Mouse (Mus musculus) spleen, postnatal 36 days (tissue): ENCODE measurements around the gene Actl10.
A peak's percentile ranks its signal among the peaks of the same experiment; 100 is the strongest.

Experiments
- DNase-seq, 2 experiments: peaks; one replicate each; pipeline ENCODE4 v3.0.0; 2022; ENCODE audit warnings: low spot score in 2 of 2, mixed read lengths in 1 of 2

The Actl10 gene

DNA sequence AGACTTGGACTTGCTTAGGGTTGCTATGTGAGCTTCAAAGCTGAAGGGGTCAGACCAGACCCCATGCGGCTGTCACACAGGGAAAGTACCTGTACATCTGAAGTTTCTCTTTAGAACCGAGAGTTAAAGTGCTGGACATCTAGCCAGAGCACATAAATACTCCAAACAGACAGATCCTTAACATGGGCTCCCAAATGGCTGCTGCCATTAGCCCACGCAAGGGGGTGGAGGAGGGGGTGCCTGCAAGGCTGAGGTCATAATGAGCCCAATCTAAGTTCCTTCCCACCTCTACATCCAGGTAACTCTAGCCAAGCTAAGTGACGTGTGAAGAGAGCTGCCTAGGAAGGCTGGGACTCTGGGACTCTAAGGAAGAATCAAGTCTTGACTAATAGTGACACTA is at the start of gene Actl10:
TSS of gene Actl10 (plus strand) at position 301 of the 400 bp plus-strand sequence.
- DNase-seq, result no peak

GRCm38 (mm10) chr2:154507076-154507475 is 44.5 kb upstream of the Actl10 start:
- no peak for DNase-seq

- DNase-seq, result no peak
Observed at GRCm38 (mm10) chr2:154507566-154508283, 43.9 kb upstream of the Actl10 start.

GRCm38 (mm10) chr2:154508450-154508849 is 43.1 kb upstream of the Actl10 start:
- no peak for DNase-seq

DNA sequence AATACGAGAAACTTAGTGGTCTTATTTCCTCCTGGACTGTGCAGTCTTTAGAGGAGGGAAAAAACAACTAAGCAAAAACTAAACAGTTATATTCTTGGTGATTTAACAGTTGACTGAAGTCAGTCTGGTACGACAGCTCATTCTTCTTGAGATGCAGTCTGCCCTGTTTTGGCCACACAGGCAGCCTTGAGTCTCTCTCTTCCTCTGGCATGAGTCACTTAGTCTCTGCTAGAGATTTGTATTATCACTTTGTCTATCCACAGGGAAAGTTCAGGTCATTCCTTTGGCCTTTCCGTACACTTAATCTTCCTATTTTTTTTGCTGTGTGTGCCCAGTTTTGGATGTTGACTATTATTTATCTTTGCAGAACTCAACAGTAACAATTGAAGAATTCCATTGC is 41.4 kb upstream of the Actl10 start:
- DNase-seq, result no peak

DNA sequence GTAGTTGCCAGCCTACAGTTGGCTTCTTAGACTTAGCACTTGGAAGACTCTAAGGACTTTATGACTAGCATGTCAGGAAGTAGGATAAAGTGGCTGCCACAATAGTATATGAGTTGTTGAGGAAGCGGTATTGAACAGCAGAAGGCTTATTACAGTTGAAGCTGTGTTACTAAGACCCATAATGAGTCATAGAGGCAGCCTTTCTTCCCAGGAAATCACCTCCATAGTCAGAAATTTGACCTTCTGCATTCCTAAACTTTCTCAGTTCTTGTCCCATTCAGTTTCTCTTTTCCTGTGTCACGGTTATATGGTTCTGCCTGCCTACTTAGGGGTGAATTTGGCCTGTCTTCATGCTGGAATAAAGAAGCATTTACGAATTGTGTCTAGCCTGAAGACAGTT is 34.6 kb upstream of the Actl10 start:
- DNase-seq, result no peak

GRCm38 (mm10) chr2:154517424-154517823 is 34.2 kb upstream of the Actl10 start:
- DNase-seq, result no peak

GRCm38 (mm10) chr2:154521449-154521848 is 30.1 kb upstream of the Actl10 start:
- no peak for DNase-seq

DNA sequence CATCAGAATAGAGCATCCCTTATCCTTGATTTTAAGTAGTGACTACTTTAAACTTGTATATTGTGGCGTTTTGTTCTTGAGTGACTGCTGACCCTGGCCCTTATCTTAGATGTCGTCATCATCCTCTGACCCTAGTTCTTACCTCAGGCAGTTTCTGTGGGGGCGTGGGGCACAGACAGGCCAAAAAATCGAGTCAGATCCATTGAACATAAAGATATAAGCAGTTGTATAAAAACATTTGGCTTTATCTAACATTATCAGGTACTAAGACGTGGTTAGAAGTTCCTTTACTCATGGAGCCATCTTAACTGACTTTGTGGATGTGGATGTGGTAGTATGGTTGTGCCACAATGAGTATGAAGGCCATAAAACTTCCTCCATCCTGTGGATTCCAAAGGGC is 29.2 kb upstream of the Actl10 start:
- DNase-seq, result no peak

GRCm38 (mm10) chr2:154525285-154525684 is 26.3 kb upstream of the Actl10 start:
- DNase-seq, result no peak

- no peak for DNase-seq
Observed at GRCm38 (mm10) chr2:154526531-154526930, 25.0 kb upstream of the Actl10 start.

- DNase-seq, result no peak
Observed at GRCm38 (mm10) chr2:154532888-154533287, 18.7 kb upstream of the Actl10 start.

GRCm38 (mm10) chr2:154534704-154535270 is 16.8 kb upstream of the Actl10 start:
- no peak for DNase-seq

- DNase-seq, result no peak
Observed at GRCm38 (mm10) chr2:154538310-154538709, 13.3 kb upstream of the Actl10 start.

DNA sequence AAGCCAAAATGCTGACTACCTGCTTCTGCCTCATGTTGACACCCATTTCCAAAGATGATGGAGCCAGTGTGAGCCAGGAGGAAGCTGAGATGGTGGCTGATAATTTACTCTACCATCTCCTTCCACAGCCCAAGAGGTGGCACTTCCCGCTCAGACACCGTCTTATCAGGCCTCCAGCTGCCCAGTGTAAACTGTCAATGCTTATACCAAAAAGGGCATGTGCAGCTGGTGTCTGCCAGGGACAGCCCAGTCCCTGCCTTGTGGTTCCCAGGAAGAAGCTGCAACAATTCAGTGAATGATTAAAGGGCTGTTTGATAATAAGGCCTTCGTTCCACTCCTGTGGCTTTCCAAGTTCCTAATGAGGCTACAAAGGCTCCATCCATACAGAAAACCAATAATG is 12.9 kb upstream of the Actl10 start:
- no peak for DNase-seq

GRCm38 (mm10) chr2:154539720-154540119 is 11.9 kb upstream of the Actl10 start:
- peak in 1 of 2 experiments; percentile 18 for DNase-seq

DNA sequence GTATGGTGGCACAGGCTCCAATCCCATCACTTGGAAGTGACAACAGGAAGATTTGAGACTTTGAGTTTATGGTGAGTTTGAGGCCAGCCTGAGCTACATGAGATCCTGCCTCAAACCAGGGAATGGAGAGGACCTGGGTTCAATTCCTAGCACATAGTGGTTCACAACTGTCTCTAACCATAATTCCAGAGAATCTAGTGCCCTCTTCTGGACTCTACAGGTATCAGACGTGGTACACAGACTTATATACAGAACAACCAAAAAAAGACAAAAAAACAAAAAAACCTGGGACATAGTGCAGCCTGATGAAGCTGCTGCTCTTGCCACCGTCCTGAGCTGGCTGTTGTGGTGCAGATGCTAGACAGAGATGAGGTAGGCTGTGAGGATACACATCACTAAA is 9.9 kb upstream of the Actl10 start:
- DNase-seq, result no peak

DNA sequence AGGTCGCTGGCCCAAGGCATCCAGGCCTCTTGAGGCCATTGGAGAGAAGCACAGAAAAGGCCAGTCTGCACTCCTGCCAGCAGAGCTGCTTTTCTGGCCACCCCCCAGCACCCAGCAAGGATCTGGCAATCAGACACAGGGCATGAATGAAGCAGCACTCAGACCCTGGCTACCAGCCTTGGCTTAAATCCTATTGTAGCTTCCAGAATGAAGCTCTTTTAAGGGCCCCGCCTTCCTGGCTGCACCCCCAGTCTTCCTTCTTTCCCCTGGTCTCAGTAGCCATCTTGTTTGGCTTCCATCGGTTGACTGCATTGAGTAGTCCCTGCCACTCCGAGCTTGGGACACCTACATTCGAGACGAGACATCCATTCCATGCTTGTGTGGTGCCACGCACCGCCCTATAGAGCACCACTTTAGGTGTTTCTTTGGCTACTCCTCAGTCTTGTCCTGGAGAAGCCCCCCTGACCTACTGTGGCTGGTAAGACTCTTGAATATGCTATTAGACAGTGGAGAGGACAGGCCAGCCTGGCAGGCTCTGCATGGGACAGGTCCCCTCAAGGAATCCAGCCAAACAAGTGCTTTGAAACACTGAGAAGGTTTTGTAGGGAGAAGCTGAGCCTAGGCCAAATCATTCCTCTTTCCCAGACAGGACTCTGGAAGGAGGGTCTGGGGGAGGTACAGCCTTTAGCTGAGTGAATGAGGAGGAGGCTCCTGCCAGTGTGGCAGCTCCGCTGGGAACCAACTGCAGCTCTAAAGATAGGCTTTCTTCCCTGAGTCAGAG is 7.8 kb upstream of the Actl10 start:
- no peak for DNase-seq

DNA sequence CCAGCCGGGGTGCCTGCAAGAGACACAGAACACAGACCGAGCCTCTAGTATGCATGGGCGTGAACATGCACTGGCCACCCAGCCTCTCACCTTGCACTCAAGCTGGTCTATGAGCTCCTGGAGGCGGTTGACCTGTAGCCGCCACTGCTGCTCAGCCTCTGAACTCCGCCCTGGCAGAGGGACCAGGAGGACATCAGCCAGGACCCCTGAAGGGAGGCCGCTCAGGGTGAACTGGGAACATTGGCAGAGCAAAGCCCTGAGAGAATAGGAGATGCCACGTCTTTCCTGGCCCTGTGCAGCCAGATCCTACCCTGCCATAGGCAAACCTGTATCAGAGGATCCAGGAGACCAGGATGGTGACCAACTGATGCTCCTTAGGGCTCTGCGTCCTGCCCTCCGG is 4.9 kb upstream of the Actl10 start, which contains the start of gene 1700003F12Rik:
TSS of gene 1700003F12Rik (plus strand) at position 375 of the 400 bp plus-strand sequence.
- no peak for DNase-seq

- no peak for DNase-seq
Observed at GRCm38 (mm10) chr2:154548688-154549087, 2.9 kb upstream of the Actl10 start.

GRCm38 (mm10) chr2:154549127-154549885 is 2.3 kb upstream of the Actl10 start:
- DNase-seq, result peak; percentile 35 to 41

DNA sequence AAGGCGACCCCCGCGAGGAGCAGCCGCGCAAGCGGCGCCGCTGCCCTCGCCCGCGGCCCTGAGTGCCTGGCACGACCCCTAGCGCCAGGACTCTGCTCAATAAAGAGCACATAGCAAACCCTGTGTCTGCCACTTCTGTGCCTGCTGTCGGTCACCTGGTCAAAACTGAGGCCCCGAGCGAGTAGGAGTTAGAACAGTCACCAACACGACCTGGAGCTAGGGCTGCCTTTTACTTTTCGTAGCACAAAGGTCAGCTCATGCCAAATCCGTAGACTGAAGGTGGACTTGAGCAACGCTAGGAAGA is 1.7 kb upstream of the Actl10 start:
- DNase-seq, result no peak
